Mouse (Mus musculus) midbrain, postnatal 0 days (tissue): ENCODE data around the gene Mesd. TPM values are rescaled to one million over a fixed set of nuclear protein-coding genes. Genes with fewer than 3 reads are reported as not detected.

Source experiments
- ATAC-seq: fragments of 200-750 bp; cut with Nextera tagmentation; 2 replicates; pipeline ENCODE4 v1.8.0; 2017; ENCODE audit warnings: moderate number of reproducible peaks, mild to moderate bottlenecking, moderate TSS enrichment, moderate library complexity; ENCODE audit not compliant: low FRiP score
- DNase-seq: peaks from one replicate; pipeline ENCODE4 v3.0.0-alpha.2; 2015; ENCODE audit warnings: low spot score
- H3K27ac ChIP-seq: fragments of 300-500 bp; sonication (generic); 2 replicates; pipeline ENCODE4 v1.5.1; 2014; ENCODE audit warnings: low read depth, mild to moderate bottlenecking, low read length, mixed read lengths
- H3K27me3 ChIP-seq: fragments of 300-500 bp; sonication (generic); 2 replicates; pipeline ENCODE4 v1.6.1; 2014; ENCODE audit warnings: low read length, control low read depth, mixed read lengths; ENCODE audit not compliant: insufficient read depth
- H3K36me3 ChIP-seq: fragments of 300-500 bp; sonication (generic); 2 replicates; pipeline ENCODE4 v1.6.1; 2014; ENCODE audit warnings: low read length, control low read depth, mixed read lengths; ENCODE audit not compliant: insufficient read depth
- H3K4me1 ChIP-seq: fragments of 300-500 bp; sonication (generic); 2 replicates; pipeline ENCODE4 v1.6.1; 2014; ENCODE audit warnings: mild to moderate bottlenecking, control low read depth, antibody characterized with exemption, low read length, mixed read lengths; ENCODE audit not compliant: insufficient read depth
- H3K4me2 ChIP-seq: fragments of 300-500 bp; sonication (generic); 2 replicates; pipeline ENCODE4 v1.6.1; 2014; ENCODE audit warnings: low read depth, mild to moderate bottlenecking, low read length, mixed read lengths; ENCODE audit not compliant: poor library complexity, severe bottlenecking
- H3K4me3 ChIP-seq: fragments of 300-500 bp; sonication (generic); 2 replicates; pipeline ENCODE4 v1.5.1; 2014; ENCODE audit warnings: low read depth, mild to moderate bottlenecking, low read length, moderate library complexity
- H3K9ac ChIP-seq: fragments of 300-500 bp; sonication (generic); replicated peaks from 2 replicates; pipeline ENCODE4 v1.6.1; 2014; ENCODE audit warnings: mild to moderate bottlenecking, low read length, moderate library complexity, mixed read lengths; ENCODE audit not compliant: poor library complexity, severe bottlenecking
- H3K9me3 ChIP-seq: fragments of 300-500 bp; sonication (generic); 2 replicates; pipeline ENCODE4 v1.6.1; 2016; ENCODE audit warnings: low read length, control low read depth
- CTCF ChIP-seq: IDR thresholded peaks from 2 replicates; pipeline ENCODE4 v1.5.1; 2016; ENCODE audit warnings: antibody characterized with exemption, mild to moderate bottlenecking
- WGBS: fragments of 180-500 bp; shearing (Covaris S2); extraction: QIAGEN DNeasy Blood & Tissue Kit; methylation state at CpG from one replicate; pipeline ENCODE4 v1.1.7; 2014; 5-methylcytosine and 5-hydroxymethylcytosine counted together
- polyA plus RNA-seq: library from polyadenylated mRNA; unstranded; fragments of >200 nt; fragmentation: Nextera tagmentation; extraction: Ambion mirVana; gene quantifications from 2 replicates; pipeline ENCODE4 v1.2.1, GENCODE M21; 2015
- total RNA-seq: library from RNA; depleted of rRNA; stranded (reverse); fragments of >200 nt; gene quantifications from 2 replicates; pipeline ENCODE4 v1.2.3, GENCODE M21; 2014

Gene Mesd
- total and polyA plus RNA-seq, 2 experiments from 2014 or later: 50.2 to 75.0 TPM

DNA sequence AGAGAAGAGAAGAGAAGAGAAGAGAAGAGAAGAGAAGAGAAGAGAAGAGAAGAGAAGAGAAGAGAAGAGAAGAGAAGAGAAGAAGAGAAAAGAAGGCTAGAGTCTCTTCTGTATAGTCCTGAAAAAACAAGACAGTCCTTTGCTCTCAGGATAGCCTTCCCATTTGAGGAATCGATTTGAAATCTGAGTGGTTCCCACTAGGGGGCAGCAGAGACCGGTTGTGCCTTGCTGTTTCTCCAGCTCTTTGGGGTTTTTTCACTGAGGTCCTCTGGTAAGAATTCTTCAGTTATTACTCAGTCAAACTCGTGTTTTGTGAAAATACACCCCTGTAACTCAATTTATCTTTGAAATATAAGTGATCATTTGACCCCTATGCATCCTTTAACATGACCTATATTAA is 30.3 kb downstream of the Mesd start:
- DNase-seq (peak; percentile 92), ATAC-seq (peak; percentile 58; the same call in 1 of the 2 replicates)
- Histone ChIP-seq H3K4me2 (no peak overlapping the region), H3K9me3 (no peaks in the 10 kb centered on the region), H3K27me3 (no peaks in the 10 kb centered on the region), H3K4me1 (no peaks in the 10 kb centered on the region), H3K4me3 (no peak overlapping the region), H3K36me3 (no peaks in the 10 kb centered on the region), H3K27ac (no peak overlapping the region), H3K9ac (no peak overlapping the region)
- peak; percentile 94 for TF ChIP-seq CTCF
- 0% methylated on average over 3 of the region's 3 CpGs for WGBS

DNA sequence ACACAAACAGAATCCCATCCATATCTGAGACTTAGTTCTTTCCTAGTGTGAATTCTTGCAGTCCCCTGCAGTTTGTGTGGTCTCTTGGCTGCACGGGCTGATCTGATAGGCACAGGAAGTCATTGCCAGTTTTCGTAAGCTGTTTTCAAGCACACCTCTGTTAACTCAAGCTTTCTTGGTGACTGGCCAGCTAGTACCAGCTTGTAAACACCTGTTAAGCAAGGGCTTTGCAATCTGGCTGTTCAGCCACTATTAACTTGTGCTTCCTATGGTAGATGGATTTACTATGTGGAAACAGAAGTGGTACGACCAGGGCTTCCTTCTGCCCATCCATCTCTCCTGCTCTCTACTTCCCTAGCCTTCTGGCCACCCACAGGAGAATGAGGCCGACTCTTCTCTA is 36.0 kb downstream of the Mesd start:
- H3K4me2 ChIP-seq: no peak overlapping the region
- no peak overlapping the region for H3K4me3 ChIP-seq
- H3K36me3 ChIP-seq: no peaks in the 10 kb centered on the region
- H3K4me1 ChIP-seq: no peaks in the 10 kb centered on the region
- WGBS: 87% methylated on average over 4 of the region's 4 CpGs
- no peak overlapping the region for H3K27ac ChIP-seq
- DNase-seq: peak; percentile 6
- no peaks in the 10 kb centered on the region for H3K9me3 ChIP-seq
- no peak for TF ChIP-seq CTCF
- H3K27me3 ChIP-seq: no peaks in the 10 kb centered on the region
- ATAC-seq: no peak
- no peak overlapping the region for H3K9ac ChIP-seq

DNA sequence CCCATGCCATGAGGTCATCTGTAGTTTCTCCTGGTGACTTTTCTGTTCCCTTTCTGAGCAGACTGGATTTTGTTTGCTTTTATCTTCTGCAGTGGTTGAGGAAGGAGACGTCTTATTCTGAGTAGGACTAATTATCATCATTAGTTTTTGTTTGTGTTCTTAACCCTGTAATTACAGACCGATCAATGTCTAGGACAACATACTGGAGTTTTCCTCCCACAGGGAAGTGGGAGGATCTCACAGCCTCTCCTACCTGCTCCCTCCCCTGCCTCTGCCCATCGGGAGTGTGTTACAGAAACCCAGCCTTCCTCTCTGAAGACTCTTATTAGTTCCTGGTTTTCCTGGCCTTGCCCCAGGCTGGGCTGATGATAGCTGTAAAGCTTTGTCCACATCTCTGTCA is 37.4 kb downstream of the Mesd start:
- ATAC-seq (no peak), DNase-seq (no peak)
- no peaks in the 10 kb centered on the region for H3K4me1 ChIP-seq
- no peak overlapping the region for H3K4me3 ChIP-seq
- no peak overlapping the region for H3K9ac ChIP-seq
- no peaks in the 10 kb centered on the region for H3K9me3 ChIP-seq
- H3K27ac ChIP-seq: no peak overlapping the region
- no peak overlapping the region for H3K4me2 ChIP-seq
- TF ChIP-seq CTCF: no peak
- H3K36me3 ChIP-seq: no peaks in the 10 kb centered on the region
- H3K27me3 ChIP-seq: no peaks in the 10 kb centered on the region
- WGBS: 70% methylated on average over 3 of the region's 3 CpGs

DNA sequence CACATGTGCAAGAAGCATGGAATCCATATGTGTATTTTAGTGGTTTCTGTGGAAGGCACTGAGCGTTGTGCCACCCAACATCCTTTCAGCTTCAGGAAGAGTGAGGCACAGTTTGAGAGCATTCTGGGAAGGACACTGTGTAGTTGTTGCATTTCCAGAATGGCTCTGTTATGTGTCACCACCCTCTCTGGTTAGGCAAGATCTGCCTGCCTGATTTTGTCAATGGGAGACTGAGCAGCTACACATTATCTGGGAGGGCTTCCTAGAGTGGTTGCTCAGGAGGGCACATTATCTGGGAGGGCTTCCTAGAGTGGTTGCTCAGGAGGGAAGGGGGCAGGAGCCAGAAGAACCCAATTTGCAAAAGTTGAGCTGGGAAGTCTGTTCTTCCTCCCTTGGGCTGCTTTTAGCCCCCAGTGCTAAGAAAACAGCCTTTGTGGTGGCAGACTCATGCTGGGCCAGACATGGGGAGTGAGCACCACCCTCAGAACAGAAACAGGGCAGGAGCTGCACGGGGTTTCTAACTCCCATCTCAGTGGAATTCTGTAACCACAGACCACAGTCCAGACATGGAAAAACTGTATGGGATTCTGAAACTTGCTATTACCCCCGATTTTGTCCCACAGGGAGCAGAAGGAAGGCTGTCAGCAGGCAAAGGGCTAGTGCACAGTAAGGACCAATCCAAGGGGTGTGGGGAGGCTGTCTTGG is 54.9 kb downstream of the Mesd start:
- 84% methylated on average over 3 of the region's 3 CpGs for WGBS

DNA sequence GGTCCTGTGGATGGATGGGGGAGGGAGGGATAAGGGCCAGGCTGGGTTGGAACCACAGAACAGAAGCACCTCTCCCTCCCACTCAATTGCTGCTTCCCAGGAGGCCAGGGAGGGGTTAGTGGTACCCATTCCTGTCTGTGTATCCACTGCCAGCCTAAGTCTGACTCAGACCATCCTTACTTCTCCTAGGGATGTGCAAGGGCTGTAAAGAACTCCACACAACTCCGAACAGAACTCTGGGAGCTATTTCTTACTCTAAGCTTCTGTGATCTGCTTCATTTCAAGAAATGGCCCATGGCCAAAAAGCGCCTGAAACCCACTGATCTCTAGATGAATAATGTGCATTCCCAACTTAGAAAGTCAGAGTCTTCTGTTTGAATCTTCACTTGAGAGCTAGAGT is 55.9 kb downstream of the Mesd start:
- H3K9ac ChIP-seq: no peak overlapping the region
- H3K27ac ChIP-seq: no peak overlapping the region
- H3K4me1 ChIP-seq: no peaks in the 10 kb centered on the region
- no peaks in the 10 kb centered on the region for H3K36me3 ChIP-seq
- 72% methylated on average over 2 of the region's 2 CpGs for WGBS
- DNase-seq: no peak
- TF ChIP-seq CTCF: no peak
- H3K4me2 ChIP-seq: no peak overlapping the region
- no peak overlapping the region for H3K4me3 ChIP-seq
- H3K27me3 ChIP-seq: no peaks in the 10 kb centered on the region
- no peak for ATAC-seq
- no peaks in the 10 kb centered on the region for H3K9me3 ChIP-seq

More for the DNA sequence above, 54.9 kb downstream of the Mesd start:
- no peak overlapping the region for H3K27ac ChIP-seq
- no peak overlapping the region for H3K4me3 ChIP-seq
- no peaks in the 10 kb centered on the region for H3K36me3 ChIP-seq
- H3K9ac ChIP-seq: no peak overlapping the region
- DNase-seq (no peak), ATAC-seq (no peak)
- no peaks in the 10 kb centered on the region for H3K4me1 ChIP-seq
- no peaks in the 10 kb centered on the region for H3K27me3 ChIP-seq
- TF ChIP-seq CTCF: no peak
- H3K9me3 ChIP-seq: no peaks in the 10 kb centered on the region
- H3K4me2 ChIP-seq: no peak overlapping the region

DNA sequence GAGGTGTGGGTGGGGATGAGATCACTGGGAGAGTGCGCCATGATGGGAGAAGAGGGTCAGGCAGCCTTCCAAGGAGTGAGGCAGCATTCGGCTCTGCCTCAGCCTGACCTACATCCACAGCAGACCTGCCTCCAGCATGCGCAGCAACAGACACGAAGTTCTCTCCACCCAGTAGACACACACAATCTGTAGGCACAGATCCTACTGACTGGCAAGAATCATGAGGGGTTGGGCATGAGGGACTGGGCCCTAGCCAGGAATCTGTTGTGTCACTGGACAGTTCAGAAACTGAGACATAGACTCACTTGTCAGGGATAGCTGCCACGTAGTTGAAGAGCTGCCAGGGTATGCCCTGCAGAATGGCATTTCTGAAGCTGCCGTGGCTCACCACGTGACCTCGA is 57.4 kb downstream of the Mesd start:
- Histone ChIP-seq H3K27me3 (no peaks in the 10 kb centered on the region), H3K36me3 (no peaks in the 10 kb centered on the region), H3K4me2 (no peak overlapping the region), H3K9me3 (no peaks in the 10 kb centered on the region), H3K4me3 (no peak overlapping the region), H3K9ac (no peak overlapping the region), H3K27ac (no peak overlapping the region), H3K4me1 (no peaks in the 10 kb centered on the region)
- ATAC-seq: no peak
- no peak for TF ChIP-seq CTCF
- WGBS: 87% methylated on average over 8 of the region's 8 CpGs
- DNase-seq: no peak
